Mouse (Mus musculus) liver, embryonic 14.5 days (tissue): ENCODE results near the gene Pum1.
"Not testable (repeated sequence)": the region's sequence is repeated elsewhere in the genome, so short reads cannot be mapped to it uniquely, and the experiment has no call there.

ENCODE experiments used
- CTCF ChIP-seq: IDR thresholded peaks from 2 replicates; pipeline ENCODE4 v1.5.1; 2016; ENCODE audit warnings: antibody characterized with exemption, low read depth, control low read depth
- EP300 ChIP-seq: IDR thresholded peaks from 2 replicates; pipeline ENCODE4 v1.6.1; 2016; ENCODE audit warnings: antibody characterized with exemption, low read depth

DNA sequence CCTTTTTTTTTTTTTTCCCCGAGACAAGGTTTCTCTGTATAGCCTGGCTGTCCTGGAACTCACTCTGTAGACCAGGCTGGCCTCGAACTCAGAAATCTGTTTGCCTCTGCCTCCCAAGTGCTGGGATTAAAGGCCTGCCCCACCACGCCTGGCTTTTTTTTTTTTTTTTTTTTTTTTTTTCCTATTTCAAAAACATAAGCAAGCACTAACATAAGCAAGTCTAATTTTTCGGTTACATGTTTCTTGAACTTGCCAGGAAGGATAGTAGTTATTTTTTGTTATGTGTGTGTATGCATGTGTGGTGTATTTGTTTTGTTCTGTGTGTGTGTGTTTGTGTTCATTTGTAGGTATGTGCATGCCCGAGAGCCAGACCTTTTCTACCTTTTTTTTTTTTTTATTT lies 6.9 kb downstream of the Pum1 start:
- TF ChIP-seq CTCF, EP300: not testable (repeated sequence)
